Mouse (Mus musculus) ES-E14 (cell line): ENCODE measurements around the gene Tram2. TPM values are rescaled to one million over a fixed set of nuclear protein-coding genes. Genes with fewer than 3 reads are reported as not detected.

ENCODE experiments used
- DNase-seq: peaks from one replicate; pipeline ENCODE4 v3.0.0-alpha.2; 2013; ENCODE audit warnings: low read depth, low spot score
- H3K27ac ChIP-seq: 2 replicates; pipeline ENCODE4 v1.5.1; 2012; ENCODE audit warnings: low read depth, mild to moderate bottlenecking, low read length, moderate library complexity, mixed read lengths; ENCODE audit not compliant: poor library complexity, insufficient read depth, severe bottlenecking
- H3K36me3 ChIP-seq: 2 replicates; pipeline ENCODE4 v1.6.1; 2012; ENCODE audit warnings: mild to moderate bottlenecking, low read length, moderate library complexity, mixed read lengths; ENCODE audit not compliant: control insufficient read depth, poor library complexity, insufficient read depth, severe bottlenecking
- H3K4me1 ChIP-seq, 2 experiments: fragments of 150-350 bp in 1 of 2; sonication (generic) in 1 of 2; 2 replicates each; pipeline ENCODE4 v1.6.1; 2012; ENCODE audit warnings: low read length in 2 of 2, mild to moderate bottlenecking in 1 of 2, mixed read lengths in 1 of 2; ENCODE audit not compliant: control insufficient read depth in 2 of 2, insufficient read depth in 2 of 2, poor library complexity in 1 of 2
- H3K4me3 ChIP-seq, 2 experiments: fragments of 150-350 bp in 1 of 2; sonication (generic) in 1 of 2; 2 replicates each; pipeline ENCODE4 v1.5.1; 2012; ENCODE audit warnings: low read length in 2 of 2, low read depth in 1 of 2, mild to moderate bottlenecking in 1 of 2, mixed read lengths in 1 of 2; ENCODE audit not compliant: insufficient read depth in 1 of 2, poor library complexity in 1 of 2, severe bottlenecking in 1 of 2
- H3K9ac ChIP-seq: 2 replicates; pipeline ENCODE4 v1.6.1; 2012; ENCODE audit warnings: low read depth, mild to moderate bottlenecking, low read length, mixed read lengths; ENCODE audit not compliant: poor library complexity, insufficient read depth, severe bottlenecking
- H3K9me3 ChIP-seq: fragments of 150-350 bp; sonication (generic); 2 replicates; pipeline ENCODE4 v1.6.1; 2012; ENCODE audit warnings: low read depth, mild to moderate bottlenecking, low read length; ENCODE audit not compliant: control insufficient read depth, insufficient read depth
- CHD2 ChIP-seq: IDR thresholded peaks from 2 replicates; pipeline ENCODE4 v1.6.1; 2014; ENCODE audit warnings: mild to moderate bottlenecking, low read depth, low read length, inconsistent platforms
- HCFC1 ChIP-seq: IDR thresholded peaks from 2 replicates; pipeline ENCODE4 v1.6.1; 2012; ENCODE audit warnings: low read length, inconsistent platforms, borderline replicate concordance; ENCODE audit not compliant: insufficient read depth
- MAFK ChIP-seq: IDR thresholded peaks from 2 replicates; pipeline ENCODE4 v1.6.1; 2014; ENCODE audit warnings: mild to moderate bottlenecking, low read depth, low read length, inconsistent platforms; ENCODE audit not compliant: insufficient read depth
- ZC3H11A ChIP-seq: IDR thresholded peaks from 2 replicates; pipeline ENCODE4 v1.6.1; 2012; ENCODE audit warnings: low read depth, mild to moderate bottlenecking, inconsistent platforms, low read length, borderline replicate concordance
- ZNF384 ChIP-seq: IDR thresholded peaks from 2 replicates; pipeline ENCODE4 v1.6.1; 2012; ENCODE audit warnings: low read depth, low read length, inconsistent platforms
- in situ Hi-C, 2 experiments: fragments of 600-800 bp; cut with MboI; formaldehyde crosslinking; loops; one replicate each; pipeline ENCODE4 v1.15.1; 2025; ENCODE audit warnings: low sequenced_read_pairs in 2 of 2, inconsistent platforms in 1 of 2; ENCODE audit not compliant: unreplicated experiment in 2 of 2
- total RNA-seq: library from RNA; depleted of rRNA; stranded (reverse); fragments of 300-350 nt; gene quantifications from 2 replicates; pipeline ENCODE4 v1.2.3, GENCODE M21; 2012

The Tram2 gene
- total RNA-seq, 1 experiment, result 5.1 TPM

DNA sequence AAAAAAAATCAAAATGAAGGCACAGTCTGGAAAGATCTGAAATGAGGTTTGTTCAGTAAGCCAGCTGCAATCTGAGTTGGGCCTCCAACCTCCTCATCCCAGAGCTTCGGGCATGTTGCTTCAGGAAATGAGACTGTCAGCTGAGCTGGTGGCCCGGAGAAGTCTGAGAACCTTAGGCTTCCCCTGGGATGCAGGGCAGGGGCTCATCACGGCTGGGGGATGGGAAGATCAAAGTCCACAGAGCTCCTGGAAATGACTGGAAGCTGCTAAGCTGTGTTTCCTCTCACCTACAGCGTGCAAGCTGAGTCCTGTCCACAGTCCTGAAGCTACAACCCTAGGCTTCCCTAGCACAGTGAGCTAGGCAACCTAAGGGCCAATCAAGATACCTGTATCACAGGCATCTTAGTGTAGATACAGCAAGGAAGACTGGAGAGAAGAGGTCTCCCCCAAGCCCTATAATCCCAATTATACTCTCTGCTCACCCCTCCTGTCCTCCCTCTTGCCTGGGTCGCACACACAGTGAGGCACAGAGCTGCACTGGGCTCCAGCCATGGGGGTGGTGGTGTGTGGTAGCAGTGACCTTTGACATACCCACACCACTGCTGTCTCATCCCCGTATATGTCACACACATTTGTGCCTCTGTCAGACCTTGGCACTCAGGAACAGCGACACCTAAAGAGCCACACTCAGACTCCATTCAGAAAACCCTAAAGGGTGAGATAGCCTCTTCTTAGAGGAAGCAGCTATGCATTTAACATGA, 70.9 kb downstream of the Tram2 start:
- H3K9me3 ChIP-seq, result no peaks in the 10 kb centered on the region
- H3K9ac ChIP-seq, result no peak overlapping the region
- no peak overlapping the region for H3K4me3 ChIP-seq
- DNase-seq, result no peak
- in situ Hi-C loops, result no loop called here
- H3K4me1 ChIP-seq, result no peaks in the 10 kb centered on the region
- no peaks in the 10 kb centered on the region for H3K36me3 ChIP-seq
- H3K27ac ChIP-seq, result no peak overlapping the region
- no peak for TF ChIP-seq MAFK
- no peak for TF ChIP-seq HCFC1
- TF ChIP-seq CHD2, result no peak
- no peak for TF ChIP-seq ZNF384
- TF ChIP-seq ZC3H11A, result no peak

DNA sequence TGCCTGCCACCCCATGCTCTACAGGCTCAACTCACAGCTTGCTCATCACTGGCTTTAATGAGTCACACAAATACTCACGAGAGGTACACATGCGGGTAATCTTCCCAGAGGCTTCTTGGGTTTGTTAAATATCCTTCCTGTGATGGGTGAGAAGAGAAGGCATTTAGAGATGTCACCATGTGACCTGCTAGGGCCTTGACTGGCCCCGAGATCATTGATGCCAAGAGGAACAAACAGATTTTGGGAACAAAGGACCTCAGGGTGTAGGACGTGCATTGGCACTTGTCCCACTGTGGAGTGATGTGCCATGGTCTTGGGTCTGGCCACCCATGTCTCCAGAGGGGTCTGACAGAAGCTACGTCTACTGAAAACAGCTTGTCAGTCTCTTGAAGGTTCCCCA, 72.3 kb downstream of the Tram2 start:
- no peak for DNase-seq
- H3K9me3 ChIP-seq, result no peaks in the 10 kb centered on the region
- H3K4me1 ChIP-seq, result no peaks in the 10 kb centered on the region
- no peak overlapping the region for H3K4me3 ChIP-seq
- no peak overlapping the region for H3K27ac ChIP-seq
- in situ Hi-C loops, result no loop called here
- no peak overlapping the region for H3K9ac ChIP-seq
- no peak for TF ChIP-seq ZC3H11A
- TF ChIP-seq ZNF384, result no peak
- TF ChIP-seq MAFK, result no peak
- TF ChIP-seq HCFC1, result no peak
- no peak for TF ChIP-seq CHD2
- H3K36me3 ChIP-seq, result no peaks in the 10 kb centered on the region

DNA sequence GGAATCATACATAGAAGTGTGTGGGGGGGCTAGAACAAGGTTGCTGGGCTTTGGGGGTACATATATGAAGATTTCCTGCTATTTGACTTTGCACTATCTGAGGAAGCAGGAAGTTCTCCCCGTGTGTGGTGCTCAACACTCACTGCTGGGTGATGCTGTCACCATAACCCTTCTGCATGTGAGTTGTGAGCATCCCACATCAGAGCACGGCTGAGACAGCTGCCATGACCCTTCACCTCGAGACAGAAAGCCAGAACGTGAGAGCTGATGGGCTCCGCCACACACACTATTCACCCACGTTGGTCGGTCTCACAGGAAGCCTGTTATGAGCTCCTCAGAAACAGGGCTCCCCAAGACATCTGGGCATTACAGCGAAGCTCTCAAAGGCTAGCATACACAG, 74.4 kb downstream of the Tram2 start:
- in situ Hi-C loops, result no loop called here
- H3K4me3 ChIP-seq, result no peak overlapping the region
- H3K9ac ChIP-seq, result no peak overlapping the region
- H3K36me3 ChIP-seq, result no peaks in the 10 kb centered on the region; the same call in 1 of the 2 replicates
- H3K9me3 ChIP-seq, result no peaks in the 10 kb centered on the region
- TF ChIP-seq ZNF384 (no peak), ZC3H11A (no peak)
- H3K4me1 ChIP-seq, result no peaks in the 10 kb centered on the region
- DNase-seq, result no peak
- H3K27ac ChIP-seq, result no peak overlapping the region

DNA sequence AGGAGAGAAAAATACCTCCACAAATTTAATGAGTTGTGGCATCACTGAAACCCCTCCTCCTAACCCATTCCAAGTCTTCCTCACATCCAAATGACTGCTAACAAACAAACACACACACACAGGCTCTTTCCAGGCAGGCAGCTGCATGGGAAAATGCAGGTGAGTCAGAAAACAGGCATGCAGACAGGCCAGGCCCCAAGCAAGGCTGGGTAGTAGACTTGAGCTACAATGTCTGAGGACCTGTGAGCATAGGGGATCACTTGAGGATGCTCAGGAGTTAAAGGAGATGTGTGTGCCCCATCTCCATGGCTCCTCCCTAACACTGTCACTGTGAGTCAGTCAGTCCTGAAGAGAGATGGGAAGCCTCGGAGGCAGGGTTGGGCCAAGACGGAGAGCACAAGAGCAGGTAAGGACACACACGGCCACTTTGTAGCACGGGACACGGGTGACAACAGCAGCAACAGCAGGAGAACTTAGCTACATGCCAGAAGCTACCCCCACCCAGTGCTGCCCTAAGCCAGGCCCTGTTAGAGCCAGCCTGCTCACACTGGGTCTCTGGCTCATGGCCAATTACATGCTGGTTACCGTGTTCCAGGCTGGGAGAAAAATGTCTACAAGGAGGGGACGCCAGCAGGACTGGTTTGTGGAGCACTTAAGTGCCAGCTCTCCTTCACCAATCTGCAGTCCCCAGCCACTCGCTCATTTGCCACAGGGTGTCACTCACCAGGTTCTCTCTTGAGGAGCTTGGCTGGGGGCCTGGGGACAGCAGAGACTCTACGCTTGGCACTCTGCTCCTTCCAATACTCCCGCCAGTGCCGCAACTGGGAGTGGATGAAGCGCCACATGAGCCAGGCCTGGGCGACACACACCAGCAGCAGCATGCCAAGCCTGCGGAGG, 76.5 kb downstream of the Tram2 start:
- no peak for TF ChIP-seq MAFK
- no peak for TF ChIP-seq CHD2
- TF ChIP-seq ZC3H11A, result no peak
- TF ChIP-seq HCFC1, result no peak
- no peak for TF ChIP-seq ZNF384
- no peak for DNase-seq
- in situ Hi-C loops, result no loop called here
- H3K9me3 ChIP-seq, result no peaks in the 10 kb centered on the region
- H3K36me3 ChIP-seq, result no peaks in the 10 kb centered on the region; the same call in 1 of the 2 replicates
- no peak overlapping the region for H3K9ac ChIP-seq
- no peak overlapping the region for H3K27ac ChIP-seq
- H3K4me3 ChIP-seq, result no peak overlapping the region
- H3K4me1 ChIP-seq, result no peaks in the 10 kb centered on the region
